ENCODE assay signal across 9 mouse cellular contexts in the genomic region with DNA sequence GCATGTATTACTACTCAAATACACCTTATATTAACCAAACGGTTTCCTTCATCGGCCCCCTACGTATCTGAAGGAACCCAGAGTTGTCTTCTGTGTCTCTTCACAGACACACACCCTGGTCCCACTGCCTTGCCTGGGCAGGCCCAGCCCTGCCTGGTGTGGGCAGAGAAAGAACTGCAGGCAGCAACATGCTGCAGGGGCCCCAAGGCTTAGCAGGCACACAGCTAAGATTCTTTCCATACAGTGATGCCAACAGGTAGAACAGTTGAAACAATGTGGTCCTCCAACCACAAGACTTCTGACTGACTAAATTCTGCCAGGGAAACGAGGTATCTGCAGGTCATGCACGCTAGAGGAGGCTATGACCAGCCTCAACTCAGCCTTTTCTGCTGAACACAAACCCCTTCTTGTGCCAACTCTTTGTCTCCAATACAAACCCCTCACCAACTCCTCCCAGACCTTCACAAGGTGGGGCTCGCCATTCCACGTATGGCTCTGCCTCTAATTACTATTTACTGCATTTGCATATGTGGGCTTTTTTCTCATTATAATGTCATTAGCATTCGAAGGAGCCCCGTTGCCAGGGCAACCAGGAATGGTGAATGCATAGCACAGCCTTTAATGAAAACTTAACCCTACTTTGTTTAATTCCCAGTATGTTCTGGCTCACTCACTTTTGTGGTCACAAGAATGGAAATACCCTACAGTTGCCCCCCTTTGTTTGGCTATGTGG. TPM values are rescaled to one million over a fixed set of nuclear protein-coding genes. Genes with fewer than 3 reads are reported as not detected.
DNase-seq lines count a peak whose midpoint lies in the region; ATAC-seq lines count a peak whose summit lies in the region.
"Had no signal": no experiment of that assay in that cellular context is flagged by ENCODE, and none has a peak within 500 bp of the region (broad histone marks: within the 10 kb centered on the region; RNA-seq: fewer than 3 reads in every experiment).

No protein-coding gene starts in this region.

- no peak overlapping the region for H3K4me3 ChIP-seq in hindbrain, embryonic 16.5 days (ENCODE audit: low read length)
- H3K4me3 ChIP-seq: liver, embryonic 15.5 days had no signal

- peaks cover 15% of the 10 kb centered on the region for H3K4me1 ChIP-seq in hindbrain, embryonic 16.5 days (ENCODE audit: control insufficient read depth, insufficient read depth, low read depth, low read length)
- H3K4me1 ChIP-seq: liver, embryonic 15.5 days had no signal

- ATAC-seq in hindbrain, embryonic 16.5 days: peak; percentile 91
- no peak for ATAC-seq in cerebellum, adult (ENCODE audit: insufficient number of reproducible peaks, low FRiP score, low TSS enrichment)

- DNase-seq in kidney, postnatal 4 days: peak; percentile 22 to 48
- no peak for DNase-seq in kidney, postnatal 36 days
- peak; percentile 42 for DNase-seq in brain, embryonic 18.5 days (ENCODE audit: low read depth, low spot score)
- peak; percentile 65 for DNase-seq in retina, postnatal 1 day
- DNase-seq in thymus, postnatal 14 days: no peak
- no peak for DNase-seq in cerebellum, postnatal 10 days

- 31% methylated on average over 9 of the region's 9 CpGs for WGBS in hindbrain, embryonic 16.5 days

- H3K27ac ChIP-seq in hindbrain, embryonic 16.5 days (ENCODE audit: low read depth, low read length): peak overlapping the region; percentile 42
- H3K27ac ChIP-seq: liver, embryonic 15.5 days had no signal

- H3K4me2 ChIP-seq in hindbrain, embryonic 16.5 days (ENCODE audit: low read length): peak overlapping the region; percentile 23; the same call in 1 of the 2 replicates
- H3K4me2 ChIP-seq: liver, embryonic 15.5 days had no signal

- no peak overlapping the region for H3K9ac ChIP-seq in hindbrain, embryonic 16.5 days (ENCODE audit: low read depth, low read length)
- H3K9ac ChIP-seq: liver, embryonic 15.5 days had no signal

- no peaks in the 10 kb centered on the region for H3K9me3 ChIP-seq in hindbrain, embryonic 16.5 days (ENCODE audit: control insufficient read depth, low read length)
- H3K9me3 ChIP-seq: liver, embryonic 15.5 days had no signal

- H3K36me3 ChIP-seq in hindbrain, embryonic 16.5 days (ENCODE audit: control insufficient read depth, insufficient read depth, low read length): no peaks in the 10 kb centered on the region
- H3K36me3 ChIP-seq: liver, embryonic 15.5 days had no signal

- H3K27me3 ChIP-seq in hindbrain, embryonic 16.5 days (replicated peaks; ENCODE audit: control insufficient read depth, insufficient read depth, low read length): no peaks in the 10 kb centered on the region
- H3K27me3 ChIP-seq: liver, embryonic 15.5 days had no signal

RNA-seq across cellular contexts. Expression of a gene that starts 45.2 kb away (rescaled TPM):
- 13.9 and 14.3 TPM in 2 replicates for polyA plus RNA-seq in hindbrain, embryonic 16.5 days (2015; fragmentation: Nextera tagmentation; extraction: Ambion mirVana)

Comparison
In these comparisons a context has a peak if more than half of its experiments do, and no peak if none do; other contexts are left out.
1. DNase-seq: peak in kidney, postnatal 4 days (2 of 2), brain, embryonic 18.5 days (single experiment) and retina, postnatal 1 day (single experiment); none in kidney, postnatal 36 days (0 of 2), thymus, postnatal 14 days (single experiment) and cerebellum, postnatal 10 days (0 of 2).